8 mouse cellular contexts compared by ENCODE assay signal in the genomic region with DNA sequence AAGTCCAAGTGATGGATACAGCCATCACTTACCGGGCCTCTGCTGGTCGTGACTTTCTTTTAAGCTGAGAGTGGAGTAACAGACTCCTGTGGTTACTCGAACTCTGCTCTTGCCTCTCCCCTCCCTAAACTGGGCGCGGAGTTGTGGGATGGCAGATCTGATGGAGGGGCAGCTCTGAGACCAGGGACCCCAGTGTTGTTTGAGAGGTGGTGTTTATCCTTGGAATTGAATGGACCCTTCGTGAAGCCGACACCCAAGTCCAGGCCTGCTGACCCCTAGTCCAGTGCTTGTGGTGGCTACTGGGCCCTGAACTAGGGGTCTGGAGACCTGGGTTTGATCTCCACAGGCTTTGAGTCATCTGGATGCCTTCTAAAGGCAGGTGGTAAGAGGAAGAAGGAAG. TPM values are rescaled to one million over a fixed set of nuclear protein-coding genes. Genes with fewer than 3 reads are reported as not detected.
DNase-seq lines count a peak whose midpoint lies in the region; ATAC-seq lines count a peak whose summit lies in the region.

No protein-coding gene starts in this region.

- H3K4me2 ChIP-seq in kidney, embryonic 16.5 days (replicated peaks; ENCODE audit: low read depth, low read length), result peak overlapping the region; percentile 97
- peak overlapping the region; percentile 92 for H3K4me2 ChIP-seq in hindbrain, embryonic 13.5 days
- H3K4me2 ChIP-seq in midbrain, embryonic 16.5 days (ENCODE audit: low read length), result peak overlapping the region; percentile 83

- DNase-seq in kidney, postnatal 36 days, result no peak
- DNase-seq in urinary bladder, postnatal 10 days (ENCODE audit: low spot score), result no peak
- DNase-seq in thymus, postnatal 0 days (ENCODE audit: low spot score), result no peak
- DNase-seq in ovary, postnatal 10 days (ENCODE audit: low spot score), result no peak

- H3K36me3 ChIP-seq in kidney, embryonic 16.5 days (ENCODE audit: insufficient read depth, low read length), result peaks cover 6% of the 10 kb centered on the region; the same call in 1 of the 2 replicates
- H3K36me3 ChIP-seq in hindbrain, embryonic 13.5 days, result peaks cover 10% of the 10 kb centered on the region
- H3K36me3 ChIP-seq in midbrain, embryonic 16.5 days (ENCODE audit: control insufficient read depth, insufficient read depth, low read length), result no peaks in the 10 kb centered on the region

- H3K27me3 ChIP-seq in kidney, embryonic 16.5 days (ENCODE audit: insufficient read depth, low read length), result no peaks in the 10 kb centered on the region
- H3K27me3 ChIP-seq in hindbrain, embryonic 13.5 days, result peaks cover 5% of the 10 kb centered on the region; the same call in 1 of the 2 replicates
- no peaks in the 10 kb centered on the region for H3K27me3 ChIP-seq in midbrain, embryonic 16.5 days (ENCODE audit: control insufficient read depth, insufficient read depth, low read depth, low read length)

- H3K4me1 ChIP-seq in kidney, embryonic 16.5 days (ENCODE audit: insufficient read depth, low read length), result peaks cover 52% of the 10 kb centered on the region
- peaks cover 21% of the 10 kb centered on the region for H3K4me1 ChIP-seq in brown adipose tissue, adult 24 weeks (ENCODE audit: control insufficient read depth, insufficient read depth, insufficient read length, low read length)
- H3K4me1 ChIP-seq in hindbrain, embryonic 13.5 days (replicated peaks), result peaks cover 69% of the 10 kb centered on the region
- H3K4me1 ChIP-seq in midbrain, embryonic 16.5 days (ENCODE audit: control insufficient read depth, insufficient read depth, low read length), result peaks cover 35% of the 10 kb centered on the region

- 46% methylated on average over 7 of the region's 7 CpGs for WGBS in kidney, embryonic 16.5 days
- 62% methylated on average over 7 of the region's 7 CpGs for WGBS in hindbrain, embryonic 13.5 days
- 67% methylated on average over 7 of the region's 7 CpGs for WGBS in midbrain, embryonic 16.5 days

- ATAC-seq in kidney, embryonic 16.5 days (ENCODE audit: low FRiP score, low TSS enrichment), result no peak
- no peak for ATAC-seq in hindbrain, embryonic 13.5 days (ENCODE audit: low FRiP score)
- ATAC-seq in midbrain, embryonic 16.5 days, result no peak

- peak overlapping the region; percentile 59 for H3K4me3 ChIP-seq in kidney, embryonic 16.5 days (ENCODE audit: low read length)
- peak overlapping the region; percentile 64 for H3K4me3 ChIP-seq in brown adipose tissue, adult 24 weeks (ENCODE audit: insufficient read depth, low read depth, low read length)
- H3K4me3 ChIP-seq in hindbrain, embryonic 13.5 days, result peak overlapping the region; percentile 72
- peak overlapping the region; percentile 81 for H3K4me3 ChIP-seq in midbrain, embryonic 16.5 days (ENCODE audit: low read depth, low read length)

- peak overlapping the region; percentile 91 for H3K9ac ChIP-seq in kidney, embryonic 16.5 days (replicated peaks; ENCODE audit: low read length)
- peak overlapping the region; percentile 88 for H3K9ac ChIP-seq in hindbrain, embryonic 13.5 days
- H3K9ac ChIP-seq in midbrain, embryonic 16.5 days (ENCODE audit: low read depth, low read length), result peak overlapping the region; percentile 86

- H3K9me3 ChIP-seq in kidney, embryonic 16.5 days (ENCODE audit: low read length), result no peaks in the 10 kb centered on the region
- H3K9me3 ChIP-seq in hindbrain, embryonic 13.5 days, result no peaks in the 10 kb centered on the region
- no peaks in the 10 kb centered on the region for H3K9me3 ChIP-seq in midbrain, embryonic 16.5 days (replicated peaks; ENCODE audit: control insufficient read depth, low read length, poor library complexity, severe bottlenecking)

- peak overlapping the region; percentile 88 for H3K27ac ChIP-seq in kidney, embryonic 16.5 days (ENCODE audit: low read length)
- no peak overlapping the region; the same call in 1 of the 2 replicates for H3K27ac ChIP-seq in brown adipose tissue, adult 24 weeks (replicated peaks; ENCODE audit: low read depth, low read length)
- H3K27ac ChIP-seq in hindbrain, embryonic 13.5 days, result peak overlapping the region; percentile 84
- H3K27ac ChIP-seq in midbrain, embryonic 16.5 days (ENCODE audit: low read length), result peak overlapping the region; percentile 70; the same call in 1 of the 2 replicates

RNA-seq across cellular contexts. Expression of gene Slc25a47, which starts 0.9 kb away (rescaled TPM):
- polyA plus RNA-seq in kidney, embryonic 16.5 days (2015; fragmentation: Nextera tagmentation; extraction: Ambion mirVana), result 9.9 and 12.0 TPM in 2 replicates
- 3.3 and 5.6 TPM in 2 replicates for polyA plus RNA-seq in brown adipose tissue, adult 24 weeks (2012; ENCODE audit: insufficient read depth, insufficient read length, missing spikeins)
- 9.8 and 10.8 TPM in 2 replicates for polyA plus RNA-seq in hindbrain, embryonic 13.5 days (2015; fragmentation: Nextera tagmentation; extraction: Ambion mirVana)
- polyA plus RNA-seq in midbrain, embryonic 16.5 days (2015; fragmentation: Nextera tagmentation; extraction: Ambion mirVana), result 6.4 and 8.2 TPM in 2 replicates
- 7.3 and 8.4 TPM in 2 replicates for polyA plus RNA-seq in thymus, postnatal 0 days (2015; fragmentation: Nextera tagmentation; extraction: Ambion mirVana)

RNA-seq across cellular contexts. Expression of gene Slc25a29, which starts 1.0 kb away (rescaled TPM):
- polyA plus RNA-seq in kidney, embryonic 16.5 days (2015; fragmentation: Nextera tagmentation; extraction: Ambion mirVana), result 8.5 and 9.1 TPM in 2 replicates
- 1.2 and 1.8 TPM in 2 replicates for polyA plus RNA-seq in brown adipose tissue, adult 24 weeks (2012; ENCODE audit: insufficient read depth, insufficient read length, missing spikeins)
- 17.8 and 19.2 TPM in 2 replicates for polyA plus RNA-seq in hindbrain, embryonic 13.5 days (2015; fragmentation: Nextera tagmentation; extraction: Ambion mirVana)
- polyA plus RNA-seq in midbrain, embryonic 16.5 days (2015; fragmentation: Nextera tagmentation; extraction: Ambion mirVana), result 19.0 and 19.8 TPM in 2 replicates
- 14.8 and 16.4 TPM in 2 replicates for polyA plus RNA-seq in thymus, postnatal 0 days (2015; fragmentation: Nextera tagmentation; extraction: Ambion mirVana)

RNA-seq across cellular contexts. Expression of gene Yy1, which starts 43.9 kb away (rescaled TPM):
- 15.9 and 16.9 TPM in 2 replicates for polyA plus RNA-seq in kidney, embryonic 16.5 days (2015; fragmentation: Nextera tagmentation; extraction: Ambion mirVana)
- polyA plus RNA-seq in brown adipose tissue, adult 24 weeks (2012; ENCODE audit: insufficient read depth, insufficient read length, missing spikeins), result 27.6 and 29.0 TPM in 2 replicates
- 13.5 and 14.1 TPM in 2 replicates for polyA plus RNA-seq in hindbrain, embryonic 13.5 days (2015; fragmentation: Nextera tagmentation; extraction: Ambion mirVana)
- polyA plus RNA-seq in midbrain, embryonic 16.5 days (2015; fragmentation: Nextera tagmentation; extraction: Ambion mirVana), result 10.3 and 11.6 TPM in 2 replicates
- 20.6 and 27.4 TPM in 2 replicates for polyA plus RNA-seq in thymus, postnatal 0 days (2015; fragmentation: Nextera tagmentation; extraction: Ambion mirVana)

RNA-seq across cellular contexts. Expression of gene Wdr25, which starts 56.7 kb away (rescaled TPM):
- 8.9 and 9.9 TPM in 2 replicates for polyA plus RNA-seq in kidney, embryonic 16.5 days (2015; fragmentation: Nextera tagmentation; extraction: Ambion mirVana)
- 1.9 and 2.4 TPM in 2 replicates for polyA plus RNA-seq in brown adipose tissue, adult 24 weeks (2012; ENCODE audit: insufficient read depth, insufficient read length, missing spikeins)
- 6.6 and 8.5 TPM in 2 replicates for polyA plus RNA-seq in hindbrain, embryonic 13.5 days (2015; fragmentation: Nextera tagmentation; extraction: Ambion mirVana)
- 4.9 and 6.3 TPM in 2 replicates for polyA plus RNA-seq in midbrain, embryonic 16.5 days (2015; fragmentation: Nextera tagmentation; extraction: Ambion mirVana)
- 8.1 and 9.1 TPM in 2 replicates for polyA plus RNA-seq in thymus, postnatal 0 days (2015; fragmentation: Nextera tagmentation; extraction: Ambion mirVana)

RNA-seq across cellular contexts. Expression of gene Wars, which starts 57.3 kb away (rescaled TPM):
- 94.6 and 98.5 TPM in 2 replicates for polyA plus RNA-seq in kidney, embryonic 16.5 days (2015; fragmentation: Nextera tagmentation; extraction: Ambion mirVana)
- polyA plus RNA-seq in brown adipose tissue, adult 24 weeks (2012; ENCODE audit: insufficient read depth, insufficient read length, missing spikeins), result 26.0 and 32.0 TPM in 2 replicates
- polyA plus RNA-seq in hindbrain, embryonic 13.5 days (2015; fragmentation: Nextera tagmentation; extraction: Ambion mirVana), result 102 and 106 TPM in 2 replicates
- polyA plus RNA-seq in midbrain, embryonic 16.5 days (2015; fragmentation: Nextera tagmentation; extraction: Ambion mirVana), result 105 and 109 TPM in 2 replicates
- polyA plus RNA-seq in thymus, postnatal 0 days (2015; fragmentation: Nextera tagmentation; extraction: Ambion mirVana), result 59.5 and 64.1 TPM in 2 replicates
